Comparison of ENCODE assay signal across 8 mouse cellular contexts in genomic region chr7:66840008-66840719, GRCm38 (mm10). TPM values are rescaled to one million over a fixed set of nuclear protein-coding genes. Genes with fewer than 3 reads are reported as not detected.
DNase-seq lines count a peak whose midpoint lies in the region; ATAC-seq lines count a peak whose summit lies in the region.

No protein-coding gene starts in this region.

- under 1% methylated on average over 74 of the region's 76 CpGs for WGBS in embryonic facial prominence, embryonic 13.5 days
- under 1% methylated on average over 74 of the region's 76 CpGs for WGBS in hindbrain, embryonic 10.5 days

- peak overlapping the region; percentile 79 for H3K9ac ChIP-seq in embryonic facial prominence, embryonic 13.5 days

- peaks cover 10% of the 10 kb centered on the region for H3K27me3 ChIP-seq in embryonic facial prominence, embryonic 13.5 days
- peaks cover 47% of the 10 kb centered on the region for H3K27me3 ChIP-seq in hindbrain, embryonic 10.5 days (ENCODE audit: insufficient read depth, poor library complexity, severe bottlenecking)

- peak overlapping the region; percentile 70 for H3K27ac ChIP-seq in embryonic facial prominence, embryonic 13.5 days
- H3K27ac ChIP-seq in hindbrain, embryonic 10.5 days = peak overlapping the region; percentile 71

- H3K4me1 ChIP-seq in embryonic facial prominence, embryonic 13.5 days = peaks cover 38% of the 10 kb centered on the region
- H3K4me1 ChIP-seq in hindbrain, embryonic 10.5 days (replicated peaks) = peaks cover 22% of the 10 kb centered on the region

- H3K9me3 ChIP-seq in embryonic facial prominence, embryonic 13.5 days = no peaks in the 10 kb centered on the region
- H3K9me3 ChIP-seq in hindbrain, embryonic 10.5 days = no peaks in the 10 kb centered on the region

- H3K36me3 ChIP-seq in embryonic facial prominence, embryonic 13.5 days = 0 out of 2 replicates have a peak, but pooled peaks cover 4% of the 10 kb centered on the region
- H3K36me3 ChIP-seq in hindbrain, embryonic 10.5 days = no peaks in the 10 kb centered on the region

- H3K4me2 ChIP-seq in embryonic facial prominence, embryonic 13.5 days = peak overlapping the region; percentile 99

- peak; percentile 38 for ATAC-seq in CD4-positive, CD25-positive, alpha-beta regulatory T cell, adult 4 months
- ATAC-seq in embryonic facial prominence, embryonic 13.5 days (ENCODE audit: insufficient number of reproducible peaks, insufficient read depth, low FRiP score, low TSS enrichment, low read depth) = peak; percentile 1; the same call in 1 of the 2 replicates

- peak overlapping the region; percentile 67 for H3K4me3 ChIP-seq in embryonic facial prominence, embryonic 13.5 days
- peak overlapping the region; percentile 81 for H3K4me3 ChIP-seq in hindbrain, embryonic 10.5 days

- peak; percentile 18 for DNase-seq in WW6 (ENCODE audit: low read depth, low spot score)
- DNase-seq in hindbrain, embryonic 10.5 days (ENCODE audit: low spot score) = peak; percentile 56
- DNase-seq in layer of hippocampus, postnatal 25 days (ENCODE audit: extremely low spot score in 1 of 2, low spot score in 1 of 2) = peak; percentile 46 to 48
- DNase-seq in lung, postnatal 4 days = peak; percentile 63 to 66
- peak; percentile 69 for DNase-seq in right cerebral cortex, postnatal 25 days
- peak; percentile 22 for DNase-seq in yolk sac, embryonic 10.5 days (ENCODE audit: low spot score)

RNA-seq across cellular contexts. Expression of gene Adamts17, which starts 0.6 kb away (rescaled TPM):
- polyA plus RNA-seq in CD4-positive, CD25-positive, alpha-beta regulatory T cell, adult 4 months (2017; shearing (Covaris generic)) = under 1 TPM; 0.43 to 0.54 TPM
- polyA plus RNA-seq in embryonic facial prominence, embryonic 13.5 days (2015; fragmentation: Nextera tagmentation; extraction: Ambion mirVana) = 13.2 and 14.8 TPM in 2 replicates
- polyA plus RNA-seq in hindbrain, embryonic 10.5 days (2016; fragmentation: Nextera tagmentation; extraction: Ambion mirVana) = 1.8 and 2.0 TPM in 2 replicates
- 10 to 100 TPM; 20.7 to 29.2 TPM for total RNA-seq in layer of hippocampus, postnatal 25 days (2021)

Comparison
In these comparisons a context has a peak if more than half of its experiments do, and no peak if none do; other contexts are left out.
1. Peak in every context shown above with its lines: DNase-seq, ATAC-seq, H3K4me3 ChIP-seq and H3K27ac ChIP-seq.
2. DNase-seq: peak in every context shown above with its lines; median percentile 69 in right cerebral cortex, postnatal 25 days; 64 in lung, postnatal 4 days; 56 in hindbrain, embryonic 10.5 days; 47 in layer of hippocampus, postnatal 25 days; 22 in yolk sac, embryonic 10.5 days; 18 in WW6.